Mouse (Mus musculus) ES-E14 (cell line): ENCODE measurements at regions not wholly inside any gene's neighbourhood (a gene's known extent, or its start where the extent isn't known, plus 50 kb on each side); places are given as distances from the start of the nearest gene placed in this dataset.

ENCODE experiments used
- HCFC1 ChIP-seq: IDR thresholded peaks from 2 replicates; pipeline ENCODE4 v1.6.1; 2012; ENCODE audit warnings: low read length, inconsistent platforms, borderline replicate concordance; ENCODE audit not compliant: insufficient read depth
- MAFK ChIP-seq: IDR thresholded peaks from 2 replicates; pipeline ENCODE4 v1.6.1; 2014; ENCODE audit warnings: mild to moderate bottlenecking, low read depth, low read length, inconsistent platforms; ENCODE audit not compliant: insufficient read depth
- ZNF384 ChIP-seq: IDR thresholded peaks from 2 replicates; pipeline ENCODE4 v1.6.1; 2012; ENCODE audit warnings: low read depth, low read length, inconsistent platforms

DNA sequence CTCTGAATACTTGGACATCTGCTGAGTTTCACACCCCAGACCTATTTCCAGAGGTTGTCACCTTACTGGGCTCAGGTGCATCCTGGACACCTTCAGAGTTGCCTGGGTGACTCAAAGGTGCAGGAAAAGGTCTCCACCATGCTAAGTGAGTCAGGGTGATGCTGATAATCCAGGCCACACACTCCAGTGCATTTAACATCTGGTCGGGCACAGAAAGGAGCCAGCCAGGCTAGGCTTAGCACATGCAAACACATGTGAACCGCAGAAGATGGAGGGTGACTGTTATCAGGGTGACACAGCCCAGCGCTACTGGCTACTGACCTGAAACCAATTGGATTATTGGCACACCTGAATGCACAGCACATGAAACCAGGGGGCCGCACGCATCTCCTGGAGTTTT is 255.9 kb downstream of the 4933412E24Rik start:
- TF ChIP-seq HCFC1 (no peak), MAFK (no peak), ZNF384 (no peak)
